ENCODE assay signal across 8 mouse cellular contexts in the genomic region with DNA sequence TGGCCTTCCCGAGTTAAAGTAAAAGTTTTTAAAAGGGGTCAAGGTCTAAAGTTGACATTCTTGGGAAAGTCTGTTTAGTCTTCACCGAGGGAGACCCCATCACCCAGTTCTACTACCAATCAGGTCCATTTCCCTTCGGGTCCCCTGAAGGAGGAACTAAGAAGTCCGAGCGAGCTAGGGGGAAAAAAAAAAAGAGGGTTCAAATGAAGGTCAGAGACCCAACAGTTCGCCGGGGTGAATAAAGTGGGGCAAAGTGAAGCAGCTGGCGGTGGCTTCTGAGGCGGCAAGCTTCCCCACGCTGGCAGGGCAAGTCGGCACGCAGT. TPM values are rescaled to one million over a fixed set of nuclear protein-coding genes. Genes with fewer than 3 reads are reported as not detected.
DNase-seq lines count a peak whose midpoint lies in the region; ATAC-seq lines count a peak whose summit lies in the region.

No protein-coding gene starts in this region.

- H3K27me3 ChIP-seq in heart, embryonic 13.5 days (replicated peaks), result no peaks in the 10 kb centered on the region
- H3K27me3 ChIP-seq in forebrain, embryonic 14.5 days (replicated peaks; ENCODE audit: control insufficient read depth, insufficient read depth, low read length), result no peaks in the 10 kb centered on the region
- H3K27me3 ChIP-seq in liver, embryonic 16.5 days (ENCODE audit: control insufficient read depth, insufficient read depth, low read depth, low read length), result no peaks in the 10 kb centered on the region

- H3K27ac ChIP-seq in heart, embryonic 13.5 days (replicated peaks), result peak overlapping the region; percentile 97
- H3K27ac ChIP-seq in forebrain, embryonic 14.5 days (ENCODE audit: low read depth, low read length), result peak overlapping the region; percentile 97
- peak overlapping the region; percentile 94 for H3K27ac ChIP-seq in liver, embryonic 16.5 days (ENCODE audit: low read length)

- H3K4me2 ChIP-seq in heart, embryonic 13.5 days, result peak overlapping the region; percentile 83
- peak overlapping the region; percentile 86 for H3K4me2 ChIP-seq in forebrain, embryonic 14.5 days (ENCODE audit: low read length)
- peak overlapping the region; percentile 79 for H3K4me2 ChIP-seq in liver, embryonic 16.5 days (ENCODE audit: low read depth, low read length)

- DNase-seq in heart, postnatal 14 days, result no peak
- DNase-seq in ES-CJ7 (ENCODE audit: low read depth, low spot score), result peak; percentile 68
- no peak for DNase-seq in forebrain, embryonic 14.5 days (ENCODE audit: low spot score)
- no peak for DNase-seq in layer of hippocampus, postnatal 10 days (ENCODE audit: low spot score in 2 of 2)
- DNase-seq in Muller cell, postnatal 12 days (ENCODE audit: inconsistent ontology term), result no peak
- DNase-seq in cerebellum, adult 9-11 months, result no peak

- H3K9me3 ChIP-seq in heart, embryonic 13.5 days, result no peaks in the 10 kb centered on the region
- no peaks in the 10 kb centered on the region for H3K9me3 ChIP-seq in forebrain, embryonic 14.5 days (replicated peaks; ENCODE audit: control insufficient read depth, low read length)
- H3K9me3 ChIP-seq in liver, embryonic 16.5 days (replicated peaks; ENCODE audit: control insufficient read depth, low read length), result no peaks in the 10 kb centered on the region

- peaks cover 30% of the 10 kb centered on the region for H3K4me1 ChIP-seq in heart, embryonic 13.5 days
- peaks cover 19% of the 10 kb centered on the region for H3K4me1 ChIP-seq in forebrain, embryonic 14.5 days (ENCODE audit: control insufficient read depth, insufficient read depth, low read length)
- H3K4me1 ChIP-seq in liver, embryonic 16.5 days (ENCODE audit: control insufficient read depth, low read depth, low read length), result peaks cover 26% of the 10 kb centered on the region

- H3K4me3 ChIP-seq in heart, embryonic 13.5 days, result peak overlapping the region; percentile 98
- H3K4me3 ChIP-seq in forebrain, embryonic 14.5 days (ENCODE audit: low read depth, low read length), result peak overlapping the region; percentile 80
- H3K4me3 ChIP-seq in liver, embryonic 16.5 days (ENCODE audit: low read depth, low read length), result peak overlapping the region; percentile 80

- intact Hi-C loops in heart, postnatal 14 days (cut with DNase I), result loop anchor here (5.0 kb wide), 1 partner anchor 131 kb away; no protein-coding TSS in a partner anchor

- ATAC-seq in heart, embryonic 13.5 days (ENCODE audit: extremely low read depth, insufficient number of reproducible peaks, low FRiP score, low TSS enrichment), result no peak
- no peak for ATAC-seq in forebrain, embryonic 14.5 days
- ATAC-seq in liver, embryonic 16.5 days (ENCODE audit: low read depth), result no peak

- WGBS in heart, embryonic 13.5 days, result 1% methylated on average over 12 of the region's 12 CpGs
- under 1% methylated on average over 12 of the region's 12 CpGs for WGBS in forebrain, embryonic 14.5 days
- WGBS in liver, embryonic 16.5 days (ENCODE audit: insufficient replicate concordance), result 0% methylated on average over 12 of the region's 12 CpGs

- peak overlapping the region; percentile 99 for H3K9ac ChIP-seq in heart, embryonic 13.5 days
- H3K9ac ChIP-seq in forebrain, embryonic 14.5 days (ENCODE audit: low read length), result peak overlapping the region; percentile 95
- H3K9ac ChIP-seq in liver, embryonic 16.5 days (ENCODE audit: low read depth, low read length), result peak overlapping the region; percentile 96

- 0 out of 2 replicates have a peak, but pooled peaks cover 3% of the 10 kb centered on the region for H3K36me3 ChIP-seq in heart, embryonic 13.5 days
- H3K36me3 ChIP-seq in forebrain, embryonic 14.5 days (ENCODE audit: control insufficient read depth, insufficient read depth, low read length), result no peaks in the 10 kb centered on the region
- no peaks in the 10 kb centered on the region for H3K36me3 ChIP-seq in liver, embryonic 16.5 days (ENCODE audit: control insufficient read depth, insufficient read depth)

RNA-seq across cellular contexts. Expression of gene Atxn2, which starts 0.3 kb away (rescaled TPM):
- polyA plus RNA-seq in heart, embryonic 13.5 days (2015; fragmentation: Nextera tagmentation; extraction: Ambion mirVana), result 35.4 and 39.6 TPM in 2 replicates
- 100 to 1,000 TPM; 155 to 169 TPM for total RNA-seq in heart, postnatal 14 days (2021)
- polyA plus RNA-seq in forebrain, embryonic 14.5 days (2014; fragmentation: Nextera tagmentation; extraction: Ambion mirVana), result 43.5 and 49.5 TPM in 2 replicates
- polyA plus RNA-seq in liver, embryonic 16.5 days (2015; fragmentation: Nextera tagmentation; extraction: Ambion mirVana), result 14.5 and 14.6 TPM in 2 replicates
- 100 to 1,000 TPM; 204 to 220 TPM for total RNA-seq in layer of hippocampus, postnatal 10 days (2021)

RNA-seq across cellular contexts. Expression of gene Brap, which starts 50.4 kb away (rescaled TPM):
- polyA plus RNA-seq in heart, embryonic 13.5 days (2015; fragmentation: Nextera tagmentation; extraction: Ambion mirVana), result 24.4 and 25.0 TPM in 2 replicates
- total RNA-seq in heart, postnatal 14 days (2021), result 10 to 100 TPM; 26.7 to 27.6 TPM
- polyA plus RNA-seq in forebrain, embryonic 14.5 days (2014; fragmentation: Nextera tagmentation; extraction: Ambion mirVana), result 36.8 and 43.5 TPM in 2 replicates
- 22.6 and 22.7 TPM in 2 replicates for polyA plus RNA-seq in liver, embryonic 16.5 days (2015; fragmentation: Nextera tagmentation; extraction: Ambion mirVana)
- total RNA-seq in layer of hippocampus, postnatal 10 days (2021), result 10 to 100 TPM; 53.2 to 54.0 TPM

RNA-seq across cellular contexts. Expression of gene Acad10, which starts 50.5 kb away (rescaled TPM):
- 1.7 TPM in 2 replicates for polyA plus RNA-seq in heart, embryonic 13.5 days (2015; fragmentation: Nextera tagmentation; extraction: Ambion mirVana)
- 10 to 100 TPM; 14.0 to 15.4 TPM for total RNA-seq in heart, postnatal 14 days (2021)
- 0.84 and 1.1 TPM in 2 replicates for polyA plus RNA-seq in forebrain, embryonic 14.5 days (2014; fragmentation: Nextera tagmentation; extraction: Ambion mirVana)
- polyA plus RNA-seq in liver, embryonic 16.5 days (2015; fragmentation: Nextera tagmentation; extraction: Ambion mirVana), result 3.9 and 5.5 TPM in 2 replicates
- total RNA-seq in layer of hippocampus, postnatal 10 days (2021), result 1 to 10 TPM; 2.6 to 3.3 TPM
